Mouse (Mus musculus): ENCODE measurements around the gene Skor1. TPM values are rescaled to one million over a fixed set of nuclear protein-coding genes. Genes with fewer than 3 reads are reported as not detected.

Gene Skor1
- 1.2 and 1.6 TPM in 2 replicates for polyA plus RNA-seq (2012; rRNA removed)

GRCm38 (mm10) chr9:63148410-63149371 lies at the start of gene Skor1:
Gene Skor1, minus strand, starts transcription at chr9:63148961.
- Histone ChIP-seq H3K36me3 (ENCODE audit: control insufficient read depth, insufficient read depth, low read length) (no peaks in the 10 kb centered on the region), H3K4me1 (ENCODE audit: control insufficient read depth, insufficient read depth, low read length) (peaks cover 39% of the 10 kb centered on the region), H3K4me3 (ENCODE audit: control insufficient read depth, low read depth, low read length) (peak within 1 kb of the TSS; percentile 65), H3K27me3 (ENCODE audit: control insufficient read depth, insufficient read depth, low read length) (peaks cover 15% of the 10 kb centered on the region), H3K27ac (ENCODE audit: control insufficient read depth, insufficient read depth, low read depth, low read length) (no peak within 1 kb of the TSS)
- TF ChIP-seq CTCF (IDR thresholded peaks at IDR 0.05; ENCODE audit: control insufficient read depth, insufficient read depth, insufficient replicate concordance, low read depth, low read length) = no peak
- no peak for TF ChIP-seq POLR2A (IDR thresholded peaks at IDR 0.05; ENCODE audit: control insufficient read depth, low read depth, low read length)

GRCm38 (mm10) chr9:63197252-63197651 lies 48.5 kb upstream of the Skor1 start:
- Histone ChIP-seq H3K4me1 (ENCODE audit: control insufficient read depth, insufficient read depth, low read length) (no peaks in the 10 kb centered on the region), H3K36me3 (ENCODE audit: control insufficient read depth, insufficient read depth, low read length) (no peaks in the 10 kb centered on the region), H3K27ac (ENCODE audit: control insufficient read depth, insufficient read depth, low read depth, low read length) (no peak overlapping the region), H3K27me3 (ENCODE audit: control insufficient read depth, insufficient read depth, low read length) (no peaks in the 10 kb centered on the region), H3K4me3 (ENCODE audit: control insufficient read depth, low read depth, low read length) (no peak overlapping the region)
- TF ChIP-seq CTCF (IDR thresholded peaks at IDR 0.05; ENCODE audit: control insufficient read depth, insufficient read depth, insufficient replicate concordance, low read depth, low read length) = no peak
- TF ChIP-seq POLR2A (IDR thresholded peaks at IDR 0.05; ENCODE audit: control insufficient read depth, low read depth, low read length) = no peak

GRCm38 (mm10) chr9:63196114-63196682 lies 47.4 kb upstream of the Skor1 start:
- no peaks in the 10 kb centered on the region for H3K36me3 ChIP-seq (ENCODE audit: control insufficient read depth, insufficient read depth, low read length)
- no peaks in the 10 kb centered on the region for H3K4me1 ChIP-seq (ENCODE audit: control insufficient read depth, insufficient read depth, low read length)
- H3K27ac ChIP-seq (ENCODE audit: control insufficient read depth, insufficient read depth, low read depth, low read length) = no peak overlapping the region
- TF ChIP-seq CTCF (IDR thresholded peaks at IDR 0.05; ENCODE audit: control insufficient read depth, insufficient read depth, insufficient replicate concordance, low read depth, low read length) (no peak), POLR2A (IDR thresholded peaks at IDR 0.05; ENCODE audit: control insufficient read depth, low read depth, low read length) (no peak)
- H3K27me3 ChIP-seq (ENCODE audit: control insufficient read depth, insufficient read depth, low read length) = no peaks in the 10 kb centered on the region
- no peak overlapping the region for H3K4me3 ChIP-seq (ENCODE audit: control insufficient read depth, low read depth, low read length)

- Histone ChIP-seq H3K4me1 (ENCODE audit: control insufficient read depth, insufficient read depth, low read length) (no peaks in the 10 kb centered on the region), H3K27me3 (ENCODE audit: control insufficient read depth, insufficient read depth, low read length) (no peaks in the 10 kb centered on the region)
Measured at GRCm38 (mm10) chr9:63195523-63195922, 46.8 kb upstream of the Skor1 start.

GRCm38 (mm10) chr9:63194791-63195190 lies 46.0 kb upstream of the Skor1 start:
- TF ChIP-seq POLR2A (IDR thresholded peaks at IDR 0.05; ENCODE audit: control insufficient read depth, low read depth, low read length) (no peak), CTCF (IDR thresholded peaks at IDR 0.05; ENCODE audit: control insufficient read depth, insufficient read depth, insufficient replicate concordance, low read depth, low read length) (no peak)

More at GRCm38 (mm10) chr9:63195523-63195922, 46.8 kb upstream of the Skor1 start:
- Histone ChIP-seq H3K27ac (ENCODE audit: control insufficient read depth, insufficient read depth, low read depth, low read length) (no peak overlapping the region), H3K4me3 (ENCODE audit: control insufficient read depth, low read depth, low read length) (no peak overlapping the region), H3K36me3 (ENCODE audit: control insufficient read depth, insufficient read depth, low read length) (no peaks in the 10 kb centered on the region)
- TF ChIP-seq POLR2A (IDR thresholded peaks at IDR 0.05; ENCODE audit: control insufficient read depth, low read depth, low read length) (no peak), CTCF (IDR thresholded peaks at IDR 0.05; ENCODE audit: control insufficient read depth, insufficient read depth, insufficient replicate concordance, low read depth, low read length) (no peak)

GRCm38 (mm10) chr9:63192809-63193208 lies 44.0 kb upstream of the Skor1 start:
- Histone ChIP-seq H3K4me1 (ENCODE audit: control insufficient read depth, insufficient read depth, low read length) (no peaks in the 10 kb centered on the region; the same call in 1 of the 2 replicates), H3K27me3 (ENCODE audit: control insufficient read depth, insufficient read depth, low read length) (no peaks in the 10 kb centered on the region), H3K4me3 (ENCODE audit: control insufficient read depth, low read depth, low read length) (no peak overlapping the region), H3K27ac (ENCODE audit: control insufficient read depth, insufficient read depth, low read depth, low read length) (no peak overlapping the region), H3K36me3 (ENCODE audit: control insufficient read depth, insufficient read depth, low read length) (no peaks in the 10 kb centered on the region)
- TF ChIP-seq POLR2A (IDR thresholded peaks at IDR 0.05; ENCODE audit: control insufficient read depth, low read depth, low read length) = no peak
- TF ChIP-seq CTCF (IDR thresholded peaks at IDR 0.05; ENCODE audit: control insufficient read depth, insufficient read depth, insufficient replicate concordance, low read depth, low read length) = no peak

More at GRCm38 (mm10) chr9:63194791-63195190, 46.0 kb upstream of the Skor1 start:
- no peaks in the 10 kb centered on the region for H3K27me3 ChIP-seq (ENCODE audit: control insufficient read depth, insufficient read depth, low read length)
- no peaks in the 10 kb centered on the region for H3K36me3 ChIP-seq (ENCODE audit: control insufficient read depth, insufficient read depth, low read length)
- H3K4me3 ChIP-seq (ENCODE audit: control insufficient read depth, low read depth, low read length) = no peak overlapping the region
- H3K4me1 ChIP-seq (ENCODE audit: control insufficient read depth, insufficient read depth, low read length) = no peaks in the 10 kb centered on the region
- no peak overlapping the region for H3K27ac ChIP-seq (ENCODE audit: control insufficient read depth, insufficient read depth, low read depth, low read length)

- H3K27me3 ChIP-seq (ENCODE audit: control insufficient read depth, insufficient read depth, low read length) = no peaks in the 10 kb centered on the region
- no peak overlapping the region for H3K4me3 ChIP-seq (ENCODE audit: control insufficient read depth, low read depth, low read length)
- H3K36me3 ChIP-seq (ENCODE audit: control insufficient read depth, insufficient read depth, low read length) = no peaks in the 10 kb centered on the region
- no peak overlapping the region for H3K27ac ChIP-seq (ENCODE audit: control insufficient read depth, insufficient read depth, low read depth, low read length)
- no peaks in the 10 kb centered on the region; the same call in 1 of the 2 replicates for H3K4me1 ChIP-seq (ENCODE audit: control insufficient read depth, insufficient read depth, low read length)
- TF ChIP-seq POLR2A (IDR thresholded peaks at IDR 0.05; ENCODE audit: control insufficient read depth, low read depth, low read length) (no peak), CTCF (IDR thresholded peaks at IDR 0.05; ENCODE audit: control insufficient read depth, insufficient read depth, insufficient replicate concordance, low read depth, low read length) (no peak)
Measured at GRCm38 (mm10) chr9:63187310-63187709, 38.5 kb upstream of the Skor1 start.
